Mouse (Mus musculus) kidney, adult 18-20 months (tissue): ENCODE data around the gene Rpl37.

Source experiments
- DNase-seq: peaks from one replicate; pipeline ENCODE4 v3.0.0; 2021

Rpl37 gene

DNA sequence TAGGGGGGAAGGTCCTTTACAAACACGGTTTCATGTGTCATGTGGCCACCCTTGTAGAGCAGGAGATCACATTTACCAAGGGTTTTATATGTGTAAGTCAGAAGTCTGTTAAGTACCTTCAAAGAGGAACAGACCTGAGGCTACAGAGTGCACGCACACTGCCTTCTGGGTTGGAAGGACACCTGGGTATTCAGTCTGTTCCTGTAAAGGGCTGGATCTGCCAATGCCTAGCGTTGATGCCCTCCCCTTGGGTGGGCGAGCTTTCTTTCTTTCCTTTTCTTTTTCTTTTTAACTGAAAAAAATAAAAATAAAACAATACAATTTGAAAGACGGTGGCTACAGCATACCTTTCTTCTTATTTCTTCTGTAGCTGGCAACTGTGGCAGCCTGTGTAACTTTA lies 38.6 kb downstream of the Rpl37 start:
- DNase-seq = no peak

DNA sequence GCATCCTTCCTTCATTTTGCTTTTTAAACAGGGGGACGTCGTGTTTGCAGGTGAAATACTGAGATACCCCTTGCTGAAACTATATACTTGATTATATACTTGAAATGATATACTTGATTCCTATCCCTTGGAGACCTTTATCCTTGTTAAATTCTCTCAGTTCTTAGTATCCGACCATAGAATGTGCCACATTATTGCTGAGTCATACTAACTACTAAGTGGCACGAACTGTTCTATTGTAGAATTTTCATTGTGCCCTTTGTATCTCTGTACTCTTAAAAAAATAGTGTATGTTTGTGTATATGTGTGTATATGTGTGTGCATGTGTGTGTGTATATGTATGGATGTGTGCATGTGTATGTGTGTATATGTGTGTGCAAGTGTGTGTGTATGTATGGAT lies 39.9 kb downstream of the Rpl37 start:
- DNase-seq = no peak

DNA sequence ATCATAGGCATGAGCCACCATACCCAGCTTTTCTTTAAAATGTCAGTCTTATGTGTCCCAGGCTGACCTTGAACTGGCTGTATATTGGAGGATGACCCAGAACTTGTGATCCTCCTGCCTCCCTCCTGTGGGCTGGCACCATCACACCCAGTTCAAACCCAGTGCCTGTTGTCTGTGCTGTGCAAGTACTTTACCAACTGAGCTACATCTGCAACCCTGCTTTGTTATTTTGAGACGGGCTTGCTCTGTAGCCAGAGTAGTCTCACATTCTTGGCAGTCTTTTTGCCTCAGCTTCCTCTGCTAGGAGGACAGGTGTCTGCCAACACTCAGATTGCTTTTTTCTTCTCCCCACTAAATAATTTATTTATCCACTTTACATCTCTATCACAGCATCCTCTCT lies 40.9 kb downstream of the Rpl37 start:
- no peak for DNase-seq

DNA sequence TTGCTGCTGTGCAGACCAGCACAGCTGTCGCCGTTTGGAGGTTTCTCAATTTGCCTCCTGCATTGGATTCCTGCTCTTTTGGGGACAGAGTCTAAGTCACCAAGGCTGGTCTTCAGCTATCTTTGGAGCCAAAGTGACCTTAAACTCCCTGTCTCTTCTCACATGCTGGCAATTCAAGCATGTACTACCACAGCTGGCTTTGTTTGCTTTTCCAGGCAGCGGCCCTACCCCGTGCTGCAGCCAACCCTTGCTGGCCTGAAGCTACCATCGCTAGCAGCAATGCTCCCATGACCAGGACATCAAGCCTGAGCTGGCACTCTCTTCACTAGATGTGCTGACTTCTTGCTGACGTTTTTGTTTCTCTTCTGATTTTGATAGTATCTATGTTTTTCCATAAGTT lies 42.4 kb downstream of the Rpl37 start:
- DNase-seq = no peak

DNA sequence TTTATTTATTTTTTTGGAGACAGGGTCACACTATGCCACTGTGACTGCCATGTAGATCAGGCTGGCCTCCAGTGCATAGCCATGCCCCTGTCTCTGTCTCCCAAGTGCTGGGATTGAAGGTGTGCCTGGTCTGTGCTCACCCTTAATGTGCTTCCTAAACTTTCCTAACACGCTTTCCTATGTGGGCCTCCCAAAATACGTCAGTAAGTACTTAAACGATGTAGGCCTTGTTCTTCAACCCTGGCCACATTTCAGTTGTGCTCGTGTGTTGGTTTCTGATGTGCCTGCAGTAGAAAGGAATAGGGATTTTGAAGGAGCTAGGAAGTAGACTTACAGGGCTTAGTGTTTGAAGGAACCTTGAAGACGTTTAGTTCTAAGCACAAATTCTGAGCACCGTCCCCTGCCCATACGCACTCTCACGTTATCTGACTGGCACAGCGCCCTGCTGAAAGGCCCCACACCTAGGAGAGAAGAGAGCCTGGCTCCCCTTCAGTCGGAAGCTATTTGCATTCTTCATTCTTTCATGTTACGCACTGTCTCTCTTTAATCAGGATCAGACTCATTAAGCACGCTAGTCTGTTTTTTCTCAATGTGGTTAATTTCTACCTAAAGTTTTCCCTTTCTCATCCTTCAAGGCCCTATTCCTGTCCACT lies 48.8 kb downstream of the Rpl37 start:
- no peak for DNase-seq
